Mouse (Mus musculus) fat pad, adult 2 months (tissue): ENCODE data around the gene Vmn1r152.
"Not testable (repeated sequence)": the region's sequence is repeated elsewhere in the genome, so short reads cannot be mapped to it uniquely, and the experiment has no call there.

Experiments
- DNase-seq: peaks from one replicate; pipeline ENCODE4 v3.0.0-alpha.2; 2011; ENCODE audit warnings: low read depth, low spot score; ENCODE audit errors: extremely low read depth

The Vmn1r152 gene

GRCm38 (mm10) chr7:22522667-22523066 lies at the start of gene Vmn1r152:
Vmn1r152 (plus strand) TSS chr7:22522967.
- not testable (repeated sequence) for DNase-seq

- not testable (repeated sequence) for DNase-seq
These were observed 23.2 kb upstream of the Vmn1r152 start, which contains the start of gene Vmn1r151 for GRCm38 (mm10) chr7:22499578-22499977. Vmn1r151 (minus strand) TSS chr7:22499678.

GRCm38 (mm10) chr7:22534787-22535186 lies 12.0 kb downstream of the Vmn1r152 start, which contains the start of gene Gm8677:
Gm8677 (minus strand) TSS chr7:22534887.
- DNase-seq: not testable (repeated sequence)

GRCm38 (mm10) chr7:22565243-22565642 lies 42.5 kb downstream of the Vmn1r152 start, which contains the start of gene Gm4201:
Gm4201 (minus strand) TSS chr7:22565343.
- not testable (repeated sequence) for DNase-seq
